Mouse (Mus musculus) embryonic stem cell, embryonic (primary cell): ENCODE data around the gene Adamts14.

ENCODE experiments used
- CTCF ChIA-PET, 4 experiments: fragments of 300-600 bp in 2 of 4; fragments of 350-600 bp in 2 of 4; sonication (Branson Sonifier 250); formaldehyde crosslinking; loops; one replicate each; lab custom pipeline; 2022; ENCODE audit warnings: inconsistent platforms in 2 of 4; lab: Charles Lee
- POLR2A ChIA-PET, 4 experiments: fragments of 300-600 bp in 2 of 4; fragments of 350-600 bp in 2 of 4; sonication (Branson Sonifier 250); formaldehyde crosslinking; loops; one replicate each; lab custom pipeline; 2022; ENCODE audit warnings: antibody characterized with exemption in 4 of 4, inconsistent platforms in 1 of 4; lab: Charles Lee

Gene Adamts14

DNA sequence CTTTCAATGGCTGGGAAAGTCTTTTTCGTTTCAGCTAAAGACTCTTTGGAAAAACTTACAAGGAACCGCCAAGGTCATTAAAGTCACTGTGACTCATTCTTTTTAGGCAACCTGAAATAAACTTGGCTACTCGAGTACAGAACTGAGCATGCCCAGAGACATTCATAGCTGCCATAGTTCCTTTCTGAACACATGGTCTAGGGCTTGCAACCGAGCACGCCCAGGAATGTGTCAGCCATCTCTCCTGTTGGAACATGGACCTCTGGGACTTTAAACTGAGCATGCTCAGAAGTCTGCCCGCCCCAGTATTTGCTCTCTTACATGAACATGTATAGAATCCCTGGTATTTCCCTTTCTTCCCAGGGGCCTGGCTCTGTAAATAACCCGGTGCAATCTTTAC lies 13.0 kb upstream of the Adamts14 start:
- POLR2A ChIA-PET, result interaction anchor here (0.6 to 3.7 kb wide), 11 partner anchors 11 to 772 kb away, joined by 3 to 19 read pairs (median 5); partner anchors contain the start of gene Adamts14 (in 1 of the 4)
- CTCF ChIA-PET, result interaction anchor here (0.5 to 3.4 kb wide), 12 partner anchors 10 to 100 kb away, joined by 3 to 16 read pairs (median 4); partner anchors contain the start of gene Adamts14 (in 1 of the 4)

DNA sequence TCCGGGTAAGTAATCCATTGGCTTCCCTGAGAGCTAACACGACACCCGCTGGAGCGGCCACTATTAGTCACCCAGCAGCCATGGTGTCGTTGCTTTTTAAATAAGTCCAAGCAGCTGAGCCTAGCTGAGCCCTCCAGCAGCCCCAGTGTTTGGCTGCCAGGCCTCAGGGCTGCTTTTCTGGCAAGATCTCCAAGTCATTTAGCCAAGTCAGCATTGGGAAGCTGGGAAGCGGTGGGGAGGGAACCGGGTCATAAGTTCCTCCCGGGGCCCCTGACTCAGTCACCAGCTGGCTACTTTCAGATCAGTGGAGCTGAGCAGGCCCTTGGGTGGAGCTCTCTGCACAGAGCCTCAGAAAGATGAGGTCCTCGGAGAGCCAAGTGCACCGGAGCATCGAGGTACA lies 12.0 kb upstream of the Adamts14 start:
- ChIA-PET CTCF (interaction anchor here in 3 of 4 experiments (0.6 to 3.4 kb wide), 12 partner anchors 9 to 114 kb away, joined by 3 to 16 read pairs (median 4); partner anchors contain the start of gene Adamts14 (in 1 of the 3)), POLR2A (interaction anchor here (0.6 to 3.7 kb wide), 8 partner anchors 9 to 319 kb away, joined by 3 to 19 read pairs (median 3); partner anchors contain the start of gene Adamts14 (in 1 of the 4))

DNA sequence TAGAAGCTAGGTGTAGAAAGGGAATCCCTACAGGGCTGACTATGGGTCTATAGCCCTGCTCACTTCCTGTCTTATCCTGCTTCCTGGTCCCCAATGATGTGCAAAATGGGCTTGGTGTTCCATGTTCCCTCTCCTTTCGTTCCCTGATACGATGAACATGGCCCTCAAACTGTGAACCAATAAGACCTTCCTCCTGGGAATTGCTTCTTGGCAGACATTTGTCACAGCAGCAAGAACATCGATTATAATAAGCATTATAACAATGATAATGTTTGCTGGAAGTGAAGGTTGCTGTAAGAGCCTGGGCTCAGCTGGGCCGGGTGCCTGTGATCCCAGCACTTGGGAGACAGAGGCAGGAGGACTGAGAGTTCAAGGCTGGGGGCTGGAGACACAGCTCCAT lies 11.1 kb upstream of the Adamts14 start:
- POLR2A ChIA-PET, result interaction anchor here in 2 of 4 experiments (0.8 to 3.7 kb wide), 2 partner anchors 11 kb away, joined by 3 to 19 read pairs; partner anchors contain the start of gene Adamts14 (in 2 of the 2)
- CTCF ChIA-PET, result interaction anchor here in 1 of 4 experiments (1.3 to 3.4 kb wide), 2 partner anchors 8 to 115 kb away, joined by 4 to 16 read pairs; no protein-coding TSS in a partner anchor

DNA sequence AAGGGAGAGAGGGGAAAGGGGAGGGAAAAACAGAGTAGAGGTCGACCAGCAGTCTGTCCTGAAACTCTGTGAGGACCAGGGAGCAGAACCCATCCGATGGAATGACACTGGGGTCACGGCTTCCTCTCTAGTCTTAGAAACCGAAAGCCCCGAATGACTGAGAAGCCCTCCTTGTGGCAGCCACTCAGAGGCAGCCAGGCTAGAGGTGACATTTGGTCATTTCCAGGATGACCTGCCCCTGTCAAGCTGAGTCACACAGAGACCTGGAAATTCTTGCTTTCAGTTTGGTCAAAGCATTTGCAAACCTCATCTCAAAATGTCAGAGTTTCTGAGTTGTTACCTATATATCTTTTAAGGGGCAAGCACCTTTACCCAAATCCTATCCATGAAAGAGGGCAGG lies 7.9 kb upstream of the Adamts14 start:
- CTCF ChIA-PET, result interaction anchor here in 1 of 4 experiments (0.6 kb wide), 1 partner anchor 984 kb away, joined by 3 read pairs; no protein-coding TSS in a partner anchor
- POLR2A ChIA-PET, result interaction anchor here in 1 of 4 experiments (0.7 kb wide), 1 partner anchor 48 kb away, joined by 3 read pairs; no protein-coding TSS in a partner anchor

DNA sequence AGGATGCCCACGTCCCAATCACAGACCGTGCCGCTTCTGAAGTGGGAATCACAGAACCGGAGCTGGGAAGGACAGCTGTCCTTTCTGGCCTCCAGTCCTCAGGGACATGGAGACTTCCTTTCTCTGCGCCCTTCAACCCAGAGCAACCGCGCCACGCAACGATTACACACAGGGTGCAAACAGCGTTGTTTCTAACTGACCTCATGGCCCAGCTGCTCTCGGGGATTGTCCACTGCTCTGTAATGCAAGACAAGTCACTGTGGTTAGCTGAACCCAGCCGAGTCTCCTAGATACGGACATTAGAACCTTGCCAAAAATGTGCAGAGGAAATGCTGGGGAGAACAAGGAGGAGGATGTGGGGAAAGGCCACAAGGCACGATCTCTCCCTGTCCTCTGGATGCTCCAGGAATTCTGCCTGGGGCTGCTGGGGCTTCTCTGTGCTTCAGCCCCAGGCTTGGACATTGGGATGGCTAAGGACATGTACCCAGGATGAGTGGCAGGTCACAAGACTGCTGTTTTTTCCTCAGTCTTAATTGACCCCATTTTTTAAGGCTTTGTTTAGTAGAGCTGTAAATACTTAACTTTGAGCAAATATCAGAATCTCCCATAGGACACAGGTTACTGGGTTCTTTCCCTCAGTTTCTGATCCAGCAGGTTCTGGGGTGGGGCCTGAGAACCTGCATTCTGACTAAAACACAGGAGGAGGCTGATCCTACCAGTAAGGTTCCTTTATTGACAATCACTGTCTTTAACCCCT lies 4.9 kb upstream of the Adamts14 start:
- ChIA-PET CTCF (interaction anchor here in 1 of 4 experiments (0.7 kb wide), 1 partner anchor 224 kb away, joined by 8 read pairs; no protein-coding TSS in a partner anchor), POLR2A (no interaction called here)

DNA sequence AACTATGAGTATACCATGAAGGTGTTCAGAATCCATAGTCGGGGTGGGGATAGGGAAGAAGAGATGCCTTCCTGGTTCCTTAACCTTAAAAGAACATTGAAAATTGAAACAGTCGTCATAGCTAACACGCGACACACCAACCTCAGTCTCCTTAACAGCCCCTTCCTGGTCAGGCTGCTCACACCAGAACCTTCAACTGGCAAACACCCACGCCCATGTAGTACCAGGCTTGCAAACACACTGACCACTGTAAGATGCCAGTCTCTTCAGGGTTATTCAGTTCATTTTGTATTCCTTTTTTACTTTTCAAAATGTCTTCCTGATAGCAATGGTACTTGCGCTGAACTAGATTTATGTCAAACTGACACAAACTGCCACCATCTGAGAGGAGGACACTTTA lies 3.8 kb upstream of the Adamts14 start:
- ChIA-PET CTCF (interaction anchor here in 2 of 4 experiments (1.6 to 2.2 kb wide), 3 partner anchors 8 to 78 kb away, joined by 7 to 16 read pairs (median 8); no protein-coding TSS in a partner anchor), POLR2A (no interaction called here)

DNA sequence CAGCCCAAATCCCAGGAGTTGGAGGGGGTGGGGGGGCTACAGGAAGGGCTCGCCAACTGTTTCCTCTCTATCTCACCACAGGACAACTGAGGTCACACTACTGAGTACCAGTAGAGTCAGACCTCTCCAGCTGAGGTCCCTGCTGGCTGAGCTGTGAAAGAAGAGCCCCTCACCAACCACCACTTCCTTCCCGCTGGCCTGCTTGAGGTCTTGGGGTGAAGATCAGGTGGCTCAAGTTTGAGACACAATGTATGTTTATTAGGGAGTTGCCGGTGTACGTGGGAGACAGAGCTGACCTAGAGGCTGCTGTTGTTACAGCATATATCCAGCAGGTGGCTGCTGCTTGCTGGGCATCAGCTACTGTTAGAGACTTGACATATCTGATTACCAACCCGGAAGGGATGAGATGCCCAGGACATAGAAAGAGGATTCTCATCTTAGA lies 2.5 kb upstream of the Adamts14 start:
- ChIA-PET CTCF (interaction anchor here (0.6 to 4.5 kb wide), 36 partner anchors 10 to 935 kb away, joined by 3 to 16 read pairs (median 4); no protein-coding TSS in a partner anchor), POLR2A (interaction anchor here (0.6 to 2.0 kb wide), 20 partner anchors 10 to 507 kb away, joined by 3 to 7 read pairs (median 3); partner anchors contain the start of genes Nodal (in 2 of the 4) and Sgpl1 (in 1 of the 4))

DNA sequence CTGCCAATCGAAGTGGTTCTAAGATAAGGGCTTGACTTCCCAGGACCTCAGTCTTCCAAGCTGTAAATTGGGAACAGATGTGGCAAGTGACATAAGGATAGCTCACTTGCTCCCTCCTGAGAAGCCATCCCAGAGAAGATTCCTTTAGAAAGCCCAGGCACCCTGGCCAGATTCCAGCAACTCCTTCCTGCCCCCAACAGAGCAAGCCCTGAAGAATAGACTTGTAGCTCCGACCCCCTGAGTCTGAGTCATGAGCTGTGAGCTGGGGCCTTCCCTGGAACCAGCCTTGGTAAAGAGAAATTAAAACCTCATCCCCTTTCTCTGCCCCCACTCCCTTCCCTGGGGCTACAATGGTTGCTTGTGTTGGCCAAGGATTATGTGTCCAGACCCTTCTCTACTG lies 1.3 kb upstream of the Adamts14 start:
- POLR2A ChIA-PET, result interaction anchor here (0.7 to 2.8 kb wide), 10 partner anchors 11 to 308 kb away, joined by 3 to 19 read pairs (median 4); partner anchors contain the start of gene Sgpl1 (in 1 of the 4)
- CTCF ChIA-PET, result interaction anchor here in 3 of 4 experiments (0.6 to 4.5 kb wide), 12 partner anchors 11 to 1446 kb away, joined by 3 to 16 read pairs (median 6); no protein-coding TSS in a partner anchor

DNA sequence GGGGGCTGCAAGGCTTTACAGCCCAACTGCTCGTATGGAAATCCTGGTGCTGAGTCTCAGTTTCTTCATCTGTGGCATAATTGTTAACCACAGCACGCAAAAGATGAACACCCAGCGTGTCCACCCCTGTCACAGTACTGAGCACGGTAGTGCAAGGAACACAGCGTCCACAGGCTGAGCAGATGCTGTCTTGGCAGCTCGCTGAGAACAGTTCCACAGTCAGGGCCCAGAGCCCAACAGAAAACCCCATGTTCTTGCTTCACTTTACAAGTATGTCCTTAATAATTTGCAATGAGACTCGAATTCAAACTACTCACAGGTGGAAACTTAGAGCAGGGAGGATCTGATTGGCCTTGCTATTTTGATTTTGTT lies 592 bp upstream of the Adamts14 start:
- CTCF ChIA-PET, result interaction anchor here (0.6 to 4.5 kb wide), 15 partner anchors 12 to 346 kb away, joined by 3 to 16 read pairs (median 4); partner anchors contain the start of gene Lrrc20 (in 1 of the 4)

DNA sequence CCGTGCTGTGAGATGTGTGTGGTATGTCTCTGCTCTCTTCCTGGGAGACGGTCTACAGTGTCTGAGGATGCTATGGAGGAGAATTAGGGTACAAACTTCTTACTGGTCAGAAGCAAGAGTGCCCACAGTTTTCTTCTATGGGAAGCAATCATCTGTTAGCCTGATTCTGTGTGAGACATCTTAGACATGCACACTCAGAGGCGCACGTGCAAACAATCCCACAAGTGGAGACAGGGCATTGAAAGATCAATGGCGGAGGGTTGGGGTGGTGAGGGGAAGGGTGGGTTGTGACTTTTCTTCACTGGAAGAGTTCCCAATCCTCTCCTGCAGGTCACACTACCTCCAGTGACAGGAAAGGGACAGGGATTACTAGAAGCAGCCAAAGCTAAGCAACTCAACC lies 607 bp downstream of the Adamts14 start:
- CTCF ChIA-PET, result interaction anchor here in 3 of 4 experiments (0.6 to 4.5 kb wide), 12 partner anchors 13 to 351 kb away, joined by 3 to 16 read pairs (median 4); no protein-coding TSS in a partner anchor
- POLR2A ChIA-PET, result interaction anchor here (0.6 to 2.8 kb wide), 21 partner anchors 10 to 192 kb away, joined by 3 to 19 read pairs (median 4); no protein-coding TSS in a partner anchor

More for the DNA sequence above, 592 bp upstream of the Adamts14 start:
- POLR2A ChIA-PET, result interaction anchor here (0.5 to 2.8 kb wide), 22 partner anchors 11 to 309 kb away, joined by 3 to 19 read pairs (median 4); no protein-coding TSS in a partner anchor

DNA sequence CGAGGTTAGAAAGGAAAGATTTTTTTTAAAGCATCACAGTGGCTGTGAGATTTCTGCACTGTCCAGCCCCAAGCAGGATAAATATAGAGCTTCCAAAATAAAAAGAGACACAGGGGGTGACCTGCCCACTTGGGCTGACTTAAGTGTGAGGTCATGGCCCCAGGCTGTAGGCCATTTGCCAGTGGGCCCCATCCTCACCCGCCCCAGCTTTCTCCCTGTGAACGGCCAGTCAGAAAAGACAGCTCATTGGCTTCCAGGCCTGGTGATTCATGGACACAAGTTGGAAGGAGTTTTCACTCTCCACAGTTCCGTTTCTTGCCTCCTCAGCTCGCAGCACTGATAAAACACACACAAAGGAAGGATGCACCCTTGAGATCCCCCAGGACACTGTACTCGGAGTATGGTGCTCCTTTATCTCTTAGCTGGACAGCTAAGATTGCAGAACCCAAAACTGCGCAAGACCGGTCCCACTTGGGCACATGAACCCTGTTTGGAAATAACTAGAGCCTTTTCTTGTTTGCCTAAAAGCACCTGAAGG lies 1.1 kb downstream of the Adamts14 start:
- ChIA-PET CTCF (interaction anchor here in 2 of 4 experiments (0.9 to 4.5 kb wide), 6 partner anchors 56 to 352 kb away, joined by 3 to 16 read pairs (median 3); no protein-coding TSS in a partner anchor), POLR2A (interaction anchor here (0.6 to 2.8 kb wide), 10 partner anchors 8 to 144 kb away, joined by 3 to 19 read pairs (median 4); no protein-coding TSS in a partner anchor)

DNA sequence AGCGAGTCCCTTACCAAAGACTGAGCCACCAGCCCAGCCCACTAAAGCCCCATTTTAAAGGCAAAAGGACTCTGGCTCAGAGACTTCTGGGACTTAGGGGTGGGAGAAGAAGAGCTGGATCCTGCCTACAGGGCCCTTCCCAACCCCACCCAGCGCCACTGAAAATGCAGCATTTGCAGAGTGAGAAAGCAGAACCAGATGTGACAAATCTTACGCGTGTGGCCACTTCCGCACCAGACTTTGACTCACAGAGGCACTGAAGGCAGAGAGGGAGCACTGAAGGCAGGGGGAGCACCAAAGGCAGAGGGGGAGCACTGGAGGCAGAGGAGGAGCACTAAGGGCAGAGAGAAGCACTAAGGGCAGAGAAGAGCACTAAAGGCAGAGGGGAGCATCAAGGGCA lies 5.9 kb downstream of the Adamts14 start:
- CTCF ChIA-PET, result no interaction called here
- POLR2A ChIA-PET, result interaction anchor here in 1 of 4 experiments (1.6 kb wide), 1 partner anchor 68 kb away, joined by 3 read pairs; no protein-coding TSS in a partner anchor

DNA sequence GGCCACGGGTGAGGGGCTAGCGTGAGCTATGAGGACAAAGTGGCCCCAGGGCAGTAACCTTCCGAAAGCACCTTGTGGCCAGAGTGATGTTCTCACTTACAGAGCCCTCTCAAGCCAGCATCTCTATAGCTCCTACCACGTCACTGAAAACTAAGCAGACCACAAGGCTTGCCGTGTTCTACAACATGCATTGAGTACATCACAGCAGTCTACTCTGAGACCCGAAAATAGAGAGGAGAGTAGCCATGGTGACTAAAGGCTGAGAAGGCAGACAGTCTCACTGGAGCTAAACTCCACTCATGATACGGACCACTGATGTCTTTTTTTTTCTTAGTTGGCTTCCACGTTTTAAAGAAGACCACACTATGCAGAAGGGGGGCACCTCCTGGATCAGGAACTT lies 9.6 kb downstream of the Adamts14 start:
- ChIA-PET POLR2A (interaction anchor here in 1 of 4 experiments (0.6 to 1.8 kb wide), 3 partner anchors 8 to 13 kb away, joined by 3 to 4 read pairs (median 3); no protein-coding TSS in a partner anchor), CTCF (interaction anchor here in 2 of 4 experiments (1.3 to 1.5 kb wide), 2 partner anchors 23 to 203 kb away, joined by 3 to 4 read pairs; no protein-coding TSS in a partner anchor)

DNA sequence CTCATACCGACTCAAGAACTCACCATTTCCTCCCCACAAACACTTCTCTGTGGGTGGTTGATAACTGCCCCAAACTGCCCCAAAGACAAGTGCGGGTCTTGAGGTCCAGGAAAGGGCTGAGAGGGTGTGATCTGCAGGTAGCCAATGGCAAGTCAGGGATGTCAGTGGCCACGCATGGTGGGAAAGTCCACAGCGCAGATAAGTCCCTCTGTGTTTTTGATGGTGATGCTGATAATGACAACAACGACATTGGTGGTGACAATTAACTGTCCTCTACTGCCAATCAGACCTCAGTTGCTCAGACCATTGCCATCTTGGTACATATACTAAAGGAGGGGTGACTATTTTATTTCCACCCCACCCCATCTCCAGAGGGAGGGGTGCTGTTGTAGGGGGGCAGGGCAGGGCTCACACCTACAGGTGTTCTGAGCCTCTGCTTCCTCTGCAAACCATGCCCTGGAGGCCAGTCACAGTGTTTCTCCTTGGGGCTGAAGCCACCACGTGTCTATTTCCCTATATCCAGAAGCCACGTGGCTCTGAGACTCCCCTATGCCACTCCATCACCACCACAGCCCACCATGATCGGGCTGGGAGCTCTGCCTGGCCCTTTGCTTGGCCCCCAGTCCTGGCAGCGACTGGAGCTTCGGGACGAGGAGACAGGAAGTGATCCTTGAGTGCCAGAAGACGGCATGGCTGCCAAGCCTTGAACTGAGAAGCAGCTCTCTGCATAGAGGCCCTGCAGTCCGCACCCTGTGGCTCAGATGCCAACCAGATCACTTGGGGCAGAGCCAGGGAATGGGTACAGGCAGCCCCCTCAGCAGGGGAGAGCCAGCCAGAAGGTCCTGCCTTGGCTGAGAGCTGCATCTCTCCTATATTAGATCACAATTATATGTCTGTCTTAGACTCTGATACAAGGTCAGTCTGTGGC lies 11.7 kb downstream of the Adamts14 start:
- ChIA-PET POLR2A (interaction anchor here in 3 of 4 experiments (1.2 to 2.0 kb wide), 4 partner anchors 11 to 24 kb away, joined by 3 to 10 read pairs (median 4); partner anchors contain the start of gene Adamts14 (in 2 of the 3)), CTCF (no interaction called here)

DNA sequence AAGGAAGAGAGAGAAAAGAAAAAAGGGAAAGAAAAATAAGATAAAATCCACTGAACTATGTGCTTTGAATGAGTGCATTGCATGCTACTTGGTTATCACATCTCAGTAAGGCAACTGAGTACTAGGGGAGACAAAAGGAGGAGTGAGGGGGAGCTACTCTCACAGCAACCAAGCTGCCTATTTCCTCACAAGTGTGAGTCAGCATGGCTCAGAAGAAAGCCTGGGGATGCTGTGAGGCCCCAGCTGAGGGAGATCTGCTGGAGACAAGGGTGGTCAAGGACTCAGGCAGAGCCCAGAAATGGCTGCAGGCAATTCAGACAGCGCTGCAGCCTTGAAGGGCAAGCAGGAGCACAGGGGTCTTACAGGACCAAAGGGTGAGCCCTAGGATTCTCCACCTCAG lies 15.1 kb downstream of the Adamts14 start:
- POLR2A ChIA-PET, result interaction anchor here in 2 of 4 experiments (0.6 kb wide), 2 partner anchors 10 to 178 kb away, joined by 3 read pairs; no protein-coding TSS in a partner anchor

DNA sequence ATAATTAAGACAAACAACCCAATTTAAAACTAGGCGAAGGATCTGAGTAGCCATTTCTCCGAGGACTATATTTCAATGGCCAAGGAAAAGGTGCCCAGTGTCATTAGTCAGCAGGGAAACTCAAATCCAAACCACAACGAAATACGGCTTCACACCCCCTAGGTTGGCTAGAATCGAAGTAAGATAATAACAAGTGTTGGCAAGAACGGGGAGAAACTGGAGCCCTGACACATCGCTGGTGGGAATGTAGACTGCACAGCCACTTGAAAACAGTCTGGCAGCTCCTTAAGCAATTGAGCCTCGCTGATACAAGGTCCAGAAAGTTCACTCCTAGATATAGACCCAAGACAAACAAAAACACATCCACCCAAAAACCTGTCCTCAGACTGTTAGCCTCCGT lies 16.6 kb downstream of the Adamts14 start:
- POLR2A ChIA-PET, result no interaction called here
- CTCF ChIA-PET, result no interaction called here

More for the DNA sequence above, 15.1 kb downstream of the Adamts14 start:
- CTCF ChIA-PET, result interaction anchor here in 1 of 4 experiments (0.7 kb wide), 1 partner anchor 71 kb away, joined by 15 read pairs; no protein-coding TSS in a partner anchor
